Mouse (Mus musculus) stomach, embryonic 14.5 days (tissue): Measurements from ENCODE around the gene Fev. TPM values are rescaled to one million over a fixed set of nuclear protein-coding genes. Genes with fewer than 3 reads are reported as not detected.

Experiments
- ATAC-seq: fragments of 200-750 bp; cut with Nextera tagmentation; 2 replicates; pipeline ENCODE4 v1.8.0; 2017; ENCODE audit warnings: low read depth, moderate TSS enrichment; ENCODE audit not compliant: insufficient number of reproducible peaks, insufficient read depth, low FRiP score
- H3K27ac ChIP-seq: fragments of 300-500 bp; sonication (generic); 2 replicates; pipeline ENCODE4 v1.5.1; 2014; ENCODE audit warnings: mild to moderate bottlenecking, low read length, moderate library complexity, mixed read lengths
- H3K27me3 ChIP-seq: fragments of 300-500 bp; sonication (generic); 2 replicates; pipeline ENCODE4 v1.6.1; 2014; ENCODE audit warnings: low read length, control low read depth, mixed read lengths; ENCODE audit not compliant: control insufficient read depth, insufficient read depth
- H3K36me3 ChIP-seq: fragments of 300-500 bp; sonication (generic); 2 replicates; pipeline ENCODE4 v1.6.1; 2014; ENCODE audit warnings: mild to moderate bottlenecking, control low read depth, low read length, moderate library complexity, mixed read lengths; ENCODE audit not compliant: control insufficient read depth, insufficient read depth
- H3K4me1 ChIP-seq: fragments of 300-500 bp; sonication (generic); 2 replicates; pipeline ENCODE4 v1.6.1; 2014; ENCODE audit warnings: low read length, control low read depth, mixed read lengths; ENCODE audit not compliant: control insufficient read depth, insufficient read depth
- H3K4me2 ChIP-seq: fragments of 300-500 bp; sonication (generic); replicated peaks from 2 replicates; pipeline ENCODE4 v1.6.1; 2014; ENCODE audit warnings: low read depth, low read length, control low read depth
- H3K4me3 ChIP-seq: fragments of 300-500 bp; sonication (generic); 2 replicates; pipeline ENCODE4 v1.5.1; 2014; ENCODE audit warnings: low read depth, low read length, control low read depth
- H3K9ac ChIP-seq: fragments of 300-500 bp; sonication (generic); replicated peaks from 2 replicates; pipeline ENCODE4 v1.6.1; 2014; ENCODE audit warnings: low read depth, mild to moderate bottlenecking, control low read depth, low read length, moderate library complexity, mixed read lengths
- H3K9me3 ChIP-seq: fragments of 300-500 bp; sonication (generic); 2 replicates; pipeline ENCODE4 v1.6.1; 2016; ENCODE audit warnings: low read depth, low read length, control low read depth; ENCODE audit not compliant: control insufficient read depth
- WGBS: fragments of 180-500 bp; shearing (Covaris S2); extraction: QIAGEN DNeasy Blood & Tissue Kit; methylation state at CpG from one replicate; pipeline ENCODE4 v1.1.7; 2014; 5-methylcytosine and 5-hydroxymethylcytosine counted together
- polyA plus RNA-seq: library from polyadenylated mRNA; unstranded; fragments of >200 nt; fragmentation: Nextera tagmentation; extraction: Ambion mirVana; gene quantifications from 2 replicates; pipeline ENCODE4 v1.2.1, GENCODE M21; 2014

Gene Fev
- polyA plus RNA-seq, 1 experiment from 2014 or later = not detected

- no peaks in the 10 kb centered on the region for H3K9me3 ChIP-seq
Measured at GRCm38 (mm10) chr1:74883441-74883840, 1.8 kb downstream of the Fev start.

GRCm38 (mm10) chr1:74882828-74883227 lies 2.4 kb downstream of the Fev start:
- Histone ChIP-seq H3K27ac (no peak overlapping the region), H3K4me1 (peaks cover 15% of the 10 kb centered on the region), H3K4me2 (no peak overlapping the region; the same call in 1 of the 2 replicates), H3K36me3 (no peaks in the 10 kb centered on the region), H3K9ac (no peak overlapping the region), H3K9me3 (no peaks in the 10 kb centered on the region), H3K27me3 (peaks cover 73% of the 10 kb centered on the region), H3K4me3 (peak overlapping the region; percentile 22; the same call in 1 of the 2 replicates)
- no peak for ATAC-seq
- 4% methylated on average over 8 of the region's 8 CpGs for whole genome bisulfite sequencing

More at GRCm38 (mm10) chr1:74883441-74883840, 1.8 kb downstream of the Fev start:
- H3K4me3 ChIP-seq = no peak overlapping the region
- 8% methylated on average over 5 of the region's 5 CpGs for WGBS
- H3K4me2 ChIP-seq = no peak overlapping the region
- H3K27ac ChIP-seq = no peak overlapping the region
- H3K27me3 ChIP-seq = peaks cover 73% of the 10 kb centered on the region
- H3K36me3 ChIP-seq = no peaks in the 10 kb centered on the region
- H3K9ac ChIP-seq = no peak overlapping the region
- H3K4me1 ChIP-seq = peaks cover 15% of the 10 kb centered on the region
- ATAC-seq = no peak

DNA sequence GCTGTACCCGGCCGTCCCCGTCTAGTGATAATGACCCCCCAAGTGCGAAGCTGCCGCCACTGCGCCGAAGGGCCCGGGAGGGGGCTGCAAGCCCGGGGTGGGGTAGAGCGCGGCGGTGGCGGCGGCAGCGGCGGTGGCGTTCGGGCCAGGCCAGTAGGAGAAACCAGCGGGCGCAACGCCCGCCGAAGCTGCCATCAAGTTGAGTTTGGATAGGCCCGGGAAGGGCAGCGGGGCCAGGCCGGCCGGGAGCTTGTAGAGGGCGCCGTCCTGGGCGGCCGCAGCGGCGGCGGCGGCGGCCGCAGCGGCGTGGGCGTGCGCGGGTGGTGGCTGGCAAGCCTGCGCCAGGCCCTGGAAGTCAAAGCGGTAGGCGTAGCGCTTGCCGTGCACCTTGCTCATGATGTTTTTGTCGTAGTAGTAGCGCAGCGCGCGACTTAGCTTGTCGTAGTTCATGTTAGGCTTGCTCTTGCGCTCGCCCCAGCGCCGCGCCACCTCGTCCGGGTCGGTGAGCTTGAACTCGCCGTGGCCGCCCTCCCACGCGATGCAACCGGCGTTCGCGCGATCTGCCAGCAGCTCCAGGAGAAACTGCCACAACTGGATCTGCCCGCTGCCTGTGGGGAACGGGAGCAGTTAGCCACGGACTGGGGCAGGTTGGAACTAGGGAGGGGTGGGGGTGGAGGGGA lies 3.0 kb downstream of the Fev start:
- Histone ChIP-seq H3K36me3 (no peaks in the 10 kb centered on the region), H3K9me3 (no peaks in the 10 kb centered on the region), H3K4me1 (peaks cover 15% of the 10 kb centered on the region), H3K27me3 (peaks cover 70% of the 10 kb centered on the region), H3K9ac (no peak overlapping the region), H3K4me2 (peak overlapping the region; percentile 45), H3K4me3 (peak overlapping the region; percentile 22), H3K27ac (no peak overlapping the region)
- WGBS = 1% methylated on average over 61 of the region's 74 CpGs
- no peak for ATAC-seq

DNA sequence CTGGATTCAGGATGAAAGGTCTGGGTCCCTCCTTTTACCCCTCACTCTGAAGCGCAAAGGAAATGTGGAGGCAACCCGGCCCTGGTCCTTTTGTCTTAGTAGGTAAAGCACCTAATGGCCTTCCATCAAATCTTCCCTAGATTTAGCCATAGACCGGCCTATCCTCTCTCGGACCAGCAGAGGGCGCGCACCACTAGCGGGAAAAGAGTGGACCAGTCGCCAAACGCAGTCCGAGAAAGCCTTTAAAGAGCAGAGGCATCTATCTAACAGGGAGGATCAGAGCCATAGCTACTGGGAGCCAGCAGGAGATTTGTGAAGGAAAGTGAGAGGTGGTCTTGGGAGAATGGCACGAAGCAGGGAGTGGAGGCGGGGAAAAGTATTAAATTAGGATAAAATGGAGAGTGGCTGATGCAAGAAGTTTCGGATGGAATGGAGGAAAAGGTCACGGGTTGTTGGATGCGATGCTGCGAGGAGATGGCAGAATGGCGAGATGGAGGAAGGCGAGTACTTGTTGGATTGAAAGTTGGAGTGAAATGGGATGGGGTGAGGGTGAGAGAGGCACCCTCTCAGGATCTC lies 4.3 kb downstream of the Fev start:
- Histone ChIP-seq H3K4me2 (no peak overlapping the region), H3K4me3 (no peak overlapping the region), H3K36me3 (no peaks in the 10 kb centered on the region), H3K9ac (no peak overlapping the region), H3K27ac (no peak overlapping the region), H3K9me3 (no peaks in the 10 kb centered on the region), H3K4me1 (peaks cover 15% of the 10 kb centered on the region), H3K27me3 (peaks cover 58% of the 10 kb centered on the region)
- 3% methylated on average over 18 of the region's 18 CpGs for WGBS
- no peak for ATAC-seq

- Histone ChIP-seq H3K27ac (no peak overlapping the region), H3K4me1 (no peaks in the 10 kb centered on the region), H3K4me2 (no peak overlapping the region), H3K9me3 (no peaks in the 10 kb centered on the region), H3K36me3 (no peaks in the 10 kb centered on the region), H3K4me3 (no peak overlapping the region), H3K27me3 (peaks cover 29% of the 10 kb centered on the region), H3K9ac (no peak overlapping the region)
- WGBS = 44% methylated on average over 3 of the region's 3 CpGs
- no peak for ATAC-seq
Measured at GRCm38 (mm10) chr1:74877199-74877598, 8.0 kb downstream of the Fev start.

DNA sequence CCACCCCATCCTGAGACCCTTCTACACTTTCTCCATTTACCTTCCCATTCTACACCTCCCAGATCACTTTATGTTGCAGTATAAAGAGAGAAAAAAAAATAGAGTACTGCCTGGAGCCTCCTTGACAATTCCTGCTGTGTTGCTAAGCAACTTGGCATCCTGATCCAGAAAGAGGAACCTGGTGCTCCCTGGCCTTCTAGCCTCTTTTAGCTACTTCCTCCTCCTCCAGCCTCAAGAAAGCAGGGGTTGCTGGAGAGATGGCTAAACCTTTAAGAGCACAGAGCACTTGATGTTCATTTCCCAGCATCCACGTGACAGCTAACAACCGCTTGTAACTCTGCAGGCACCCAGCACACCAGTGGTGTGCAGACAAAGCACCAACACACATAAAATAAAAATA lies 13.0 kb downstream of the Fev start:
- H3K4me2 ChIP-seq = no peak overlapping the region
- no peak overlapping the region for H3K4me3 ChIP-seq
- WGBS = 63% methylated on average over 2 of the region's 2 CpGs
- no peak overlapping the region for H3K9ac ChIP-seq
- H3K4me1 ChIP-seq = no peaks in the 10 kb centered on the region
- H3K9me3 ChIP-seq = no peaks in the 10 kb centered on the region
- H3K36me3 ChIP-seq = no peaks in the 10 kb centered on the region
- no peak for ATAC-seq
- 0 out of 2 replicates have a peak, but pooled peaks cover 3% of the 10 kb centered on the region for H3K27me3 ChIP-seq
- no peak overlapping the region for H3K27ac ChIP-seq

DNA sequence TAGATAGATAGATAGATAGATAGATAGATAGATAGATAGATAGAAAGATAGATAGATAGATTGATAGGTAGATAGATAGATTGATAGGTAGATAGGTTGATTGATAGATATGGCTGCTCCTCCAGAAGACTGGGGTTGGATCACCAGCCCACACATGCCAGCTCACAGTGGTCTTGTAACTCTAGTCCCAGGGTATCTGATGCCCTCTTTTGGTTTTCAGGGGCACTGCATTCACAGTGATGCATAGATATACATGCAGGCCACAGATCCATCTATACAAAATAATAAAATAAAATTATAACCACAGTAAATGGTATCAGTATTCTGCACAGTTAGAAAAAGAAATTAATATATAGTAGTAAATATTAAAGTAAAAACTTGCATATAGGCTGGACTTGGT lies 23.4 kb downstream of the Fev start:
- Histone ChIP-seq H3K9ac (no peak overlapping the region), H3K27me3 (peaks cover 31% of the 10 kb centered on the region), H3K27ac (no peak overlapping the region), H3K4me1 (peaks cover 12% of the 10 kb centered on the region), H3K4me2 (no peak overlapping the region), H3K9me3 (no peaks in the 10 kb centered on the region), H3K4me3 (no peak overlapping the region), H3K36me3 (no peaks in the 10 kb centered on the region)
- no peak for ATAC-seq

DNA sequence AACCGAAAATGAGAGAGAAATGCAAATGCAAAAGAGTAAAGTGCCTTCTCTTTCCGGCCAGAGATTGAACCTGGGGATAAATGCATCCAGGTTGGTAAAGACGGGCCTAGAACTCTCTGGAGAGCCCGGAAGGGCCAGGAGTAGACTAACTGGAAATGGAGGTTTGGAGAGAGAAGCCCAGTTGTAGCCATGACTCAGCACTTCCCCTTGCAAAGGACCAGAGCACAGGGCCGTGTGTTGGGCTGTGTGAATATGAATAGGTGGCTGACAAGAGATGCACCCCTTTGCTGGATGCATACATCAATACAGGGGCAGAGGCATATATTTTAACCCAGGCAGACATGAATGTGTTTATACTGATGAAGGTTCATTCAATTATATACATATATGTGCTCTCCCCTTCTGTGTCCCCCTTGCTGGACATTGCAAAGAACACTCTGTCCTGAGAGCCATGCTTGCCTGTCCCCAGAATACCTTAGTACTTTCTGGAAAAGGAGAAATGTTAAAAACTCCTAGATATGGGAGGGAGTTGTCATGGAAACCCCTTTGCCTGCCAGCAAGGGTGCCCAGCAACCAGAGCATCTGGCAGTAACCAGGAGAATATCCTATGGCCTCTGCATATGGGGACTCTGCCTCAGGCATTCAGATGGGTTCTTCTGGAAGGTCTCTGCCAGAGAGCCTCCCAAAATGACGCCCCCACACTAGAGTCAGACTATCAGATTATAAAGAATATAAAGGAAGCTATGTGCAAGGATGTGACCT lies 25.8 kb downstream of the Fev start:
- H3K27ac ChIP-seq = no peak overlapping the region
- no peak overlapping the region for H3K4me3 ChIP-seq
- no peak overlapping the region; the same call in 1 of the 2 replicates for H3K4me2 ChIP-seq
- H3K9ac ChIP-seq = no peak overlapping the region
- peaks cover 22% of the 10 kb centered on the region for H3K4me1 ChIP-seq
- no peaks in the 10 kb centered on the region for H3K9me3 ChIP-seq
- 40% methylated on average over 6 of the region's 6 CpGs for WGBS
- ATAC-seq = no peak
- H3K36me3 ChIP-seq = no peaks in the 10 kb centered on the region
- H3K27me3 ChIP-seq = peaks cover 50% of the 10 kb centered on the region
